Mouse (Mus musculus): Measurements from ENCODE around the gene Phactr1. TPM values are rescaled to one million over a fixed set of nuclear protein-coding genes. Genes with fewer than 3 reads are reported as not detected.

Phactr1 gene
- total and polyA plus RNA-seq, 3 experiments: 0.11 TPM; not detected in 2

DNA sequence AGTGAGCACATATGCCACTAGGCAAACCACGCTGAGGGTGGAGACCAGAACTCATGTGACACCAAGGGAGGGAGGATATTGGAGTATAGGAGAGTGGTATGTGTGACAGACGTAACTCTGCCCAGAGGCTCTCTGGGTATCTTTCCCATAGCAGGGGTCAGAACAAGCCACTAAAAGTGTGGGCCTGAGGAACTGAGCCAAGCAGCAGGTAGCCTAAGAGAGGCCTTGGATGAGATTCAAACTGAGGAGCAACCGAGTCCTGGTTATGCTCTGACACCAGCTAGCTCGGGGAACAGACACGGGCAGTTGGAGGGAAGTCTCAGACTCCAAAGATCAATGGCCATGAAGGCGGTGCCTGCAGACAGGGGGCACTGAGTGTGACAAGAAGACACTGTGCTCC lies 395.0 kb downstream of the Phactr1 start:
- ATAC-seq (ENCODE audit: extremely low read depth, insufficient number of reproducible peaks, low FRiP score, poor library complexity, severe bottlenecking) (no peak), DNase-seq (ENCODE audit: low spot score) (no peak)
- no peaks in the 10 kb centered on the region for H3K9me3 ChIP-seq (replicated peaks)
- no peak overlapping the region for H3K4me3 ChIP-seq (ENCODE audit: low read depth, low read length)
- no peaks in the 10 kb centered on the region for H3K4me1 ChIP-seq (ENCODE audit: insufficient read depth, low read depth, low read length)
- TF ChIP-seq CTCF (IDR thresholded peaks at IDR 0.05; ENCODE audit: low read depth, low read length) (no peak), TAL1 (conservative IDR thresholded peaks at IDR 0.05; ENCODE audit: low read depth, low read length) (no peak), GATA1 (IDR thresholded peaks at IDR 0.05; ENCODE audit: borderline replicate concordance, low read length) (no peak), GATA2 (IDR thresholded peaks at IDR 0.05; ENCODE audit: borderline replicate concordance, low read depth, low read length) (no peak), POLR2AphosphoS5 (IDR thresholded peaks at IDR 0.05; ENCODE audit: insufficient replicate concordance, low read depth, low read length) (no peak)
- H3K36me3 ChIP-seq (replicated peaks): no peaks in the 10 kb centered on the region
- H3K27me3 ChIP-seq (ENCODE audit: insufficient read depth, low read length): peaks cover 4% of the 10 kb centered on the region; the same call in 1 of the 2 replicates

- H3K4me3 ChIP-seq (ENCODE audit: low read depth, low read length): no peak overlapping the region
- no peak for TF ChIP-seq GATA2 (IDR thresholded peaks at IDR 0.05; ENCODE audit: borderline replicate concordance, low read depth, low read length)
- no peak for TF ChIP-seq POLR2AphosphoS5 (IDR thresholded peaks at IDR 0.05; ENCODE audit: insufficient replicate concordance, low read depth, low read length)
- TF ChIP-seq TAL1 (conservative IDR thresholded peaks at IDR 0.05; ENCODE audit: low read depth, low read length): no peak
- TF ChIP-seq GATA1 (IDR thresholded peaks at IDR 0.05; ENCODE audit: borderline replicate concordance, low read length): no peak
- TF ChIP-seq CTCF (IDR thresholded peaks at IDR 0.05; ENCODE audit: low read depth, low read length): no peak
- ATAC-seq (ENCODE audit: extremely low read depth, insufficient number of reproducible peaks, low FRiP score, poor library complexity, severe bottlenecking) (no peak), DNase-seq (ENCODE audit: low spot score) (no peak)
- no peaks in the 10 kb centered on the region for H3K36me3 ChIP-seq (replicated peaks)
- no peaks in the 10 kb centered on the region for H3K9me3 ChIP-seq (replicated peaks)
- H3K4me1 ChIP-seq (ENCODE audit: insufficient read depth, low read depth, low read length): no peaks in the 10 kb centered on the region
- H3K27me3 ChIP-seq (ENCODE audit: insufficient read depth, low read length): peaks cover 4% of the 10 kb centered on the region; the same call in 1 of the 2 replicates
Measured at GRCm38 (mm10) chr13:43077485-43077884, 397.1 kb downstream of the Phactr1 start.

- no peak for ATAC-seq (ENCODE audit: extremely low read depth, insufficient number of reproducible peaks, low FRiP score, poor library complexity, severe bottlenecking)
- Histone ChIP-seq H3K4me1 (ENCODE audit: insufficient read depth, low read depth, low read length) (no peaks in the 10 kb centered on the region), H3K36me3 (replicated peaks) (no peaks in the 10 kb centered on the region), H3K27me3 (ENCODE audit: insufficient read depth, low read length) (no peaks in the 10 kb centered on the region; the same call in 1 of the 2 replicates), H3K4me3 (ENCODE audit: low read depth, low read length) (no peak overlapping the region), H3K9me3 (replicated peaks) (no peaks in the 10 kb centered on the region)
- TF ChIP-seq GATA1 (IDR thresholded peaks at IDR 0.05; ENCODE audit: borderline replicate concordance, low read length): no peak
- no peak for TF ChIP-seq CTCF (IDR thresholded peaks at IDR 0.05; ENCODE audit: low read depth, low read length)
- no peak for TF ChIP-seq TAL1 (conservative IDR thresholded peaks at IDR 0.05; ENCODE audit: low read depth, low read length)
- no peak for TF ChIP-seq GATA2 (IDR thresholded peaks at IDR 0.05; ENCODE audit: borderline replicate concordance, low read depth, low read length)
- no peak for TF ChIP-seq POLR2AphosphoS5 (IDR thresholded peaks at IDR 0.05; ENCODE audit: insufficient replicate concordance, low read depth, low read length)
- no peak for DNase-seq (ENCODE audit: low spot score)
Measured at GRCm38 (mm10) chr13:43085226-43085625, 404.8 kb downstream of the Phactr1 start.

GRCm38 (mm10) chr13:43094365-43094764 lies 413.9 kb downstream of the Phactr1 start:
- ATAC-seq (ENCODE audit: extremely low read depth, insufficient number of reproducible peaks, low FRiP score, poor library complexity, severe bottlenecking): no peak
- TF ChIP-seq POLR2AphosphoS5 (IDR thresholded peaks at IDR 0.05; ENCODE audit: insufficient replicate concordance, low read depth, low read length) (no peak), GATA1 (IDR thresholded peaks at IDR 0.05; ENCODE audit: borderline replicate concordance, low read length) (no peak), GATA2 (IDR thresholded peaks at IDR 0.05; ENCODE audit: borderline replicate concordance, low read depth, low read length) (no peak), TAL1 (conservative IDR thresholded peaks at IDR 0.05; ENCODE audit: low read depth, low read length) (no peak), CTCF (IDR thresholded peaks at IDR 0.05; ENCODE audit: low read depth, low read length) (0 out of 2 replicates have a peak, but pooled peaks have one; percentile 21)
- DNase-seq (ENCODE audit: low spot score): no peak
- H3K9me3 ChIP-seq (replicated peaks): no peaks in the 10 kb centered on the region
- H3K27me3 ChIP-seq (ENCODE audit: insufficient read depth, low read length): no peaks in the 10 kb centered on the region
- H3K36me3 ChIP-seq (replicated peaks): no peaks in the 10 kb centered on the region
- H3K4me3 ChIP-seq (ENCODE audit: low read depth, low read length): no peak overlapping the region
- 0 out of 2 replicates have a peak, but pooled peaks cover 3% of the 10 kb centered on the region for H3K4me1 ChIP-seq (ENCODE audit: insufficient read depth, low read depth, low read length)

- H3K4me1 ChIP-seq (ENCODE audit: insufficient read depth, low read depth, low read length): no peaks in the 10 kb centered on the region
- ATAC-seq (ENCODE audit: extremely low read depth, insufficient number of reproducible peaks, low FRiP score, poor library complexity, severe bottlenecking) (no peak), DNase-seq (ENCODE audit: low spot score) (no peak)
- no peaks in the 10 kb centered on the region for H3K27me3 ChIP-seq (ENCODE audit: insufficient read depth, low read length)
- no peaks in the 10 kb centered on the region for H3K36me3 ChIP-seq (replicated peaks)
- H3K4me3 ChIP-seq (ENCODE audit: low read depth, low read length): no peak overlapping the region
- peaks cover 4% of the 10 kb centered on the region for H3K9me3 ChIP-seq (replicated peaks)
- no peak for TF ChIP-seq CTCF (IDR thresholded peaks at IDR 0.05; ENCODE audit: low read depth, low read length)
- TF ChIP-seq GATA1 (IDR thresholded peaks at IDR 0.05; ENCODE audit: borderline replicate concordance, low read length): no peak
- TF ChIP-seq POLR2AphosphoS5 (IDR thresholded peaks at IDR 0.05; ENCODE audit: insufficient replicate concordance, low read depth, low read length): no peak
- no peak for TF ChIP-seq GATA2 (IDR thresholded peaks at IDR 0.05; ENCODE audit: borderline replicate concordance, low read depth, low read length)
- TF ChIP-seq TAL1 (conservative IDR thresholded peaks at IDR 0.05; ENCODE audit: low read depth, low read length): no peak
Measured at GRCm38 (mm10) chr13:43102943-43103342, 422.5 kb downstream of the Phactr1 start.

GRCm38 (mm10) chr13:43104496-43104895 lies 424.1 kb downstream of the Phactr1 start:
- Histone ChIP-seq H3K27me3 (ENCODE audit: insufficient read depth, low read length) (no peaks in the 10 kb centered on the region), H3K9me3 (replicated peaks) (peaks cover 4% of the 10 kb centered on the region), H3K36me3 (replicated peaks) (no peaks in the 10 kb centered on the region), H3K4me1 (ENCODE audit: insufficient read depth, low read depth, low read length) (no peaks in the 10 kb centered on the region), H3K4me3 (ENCODE audit: low read depth, low read length) (no peak overlapping the region)
- TF ChIP-seq GATA2 (IDR thresholded peaks at IDR 0.05; ENCODE audit: borderline replicate concordance, low read depth, low read length): no peak
- TF ChIP-seq CTCF (IDR thresholded peaks at IDR 0.05; ENCODE audit: low read depth, low read length): no peak
- no peak for TF ChIP-seq TAL1 (conservative IDR thresholded peaks at IDR 0.05; ENCODE audit: low read depth, low read length)
- no peak for TF ChIP-seq GATA1 (IDR thresholded peaks at IDR 0.05; ENCODE audit: borderline replicate concordance, low read length)
- TF ChIP-seq POLR2AphosphoS5 (IDR thresholded peaks at IDR 0.05; ENCODE audit: insufficient replicate concordance, low read depth, low read length): no peak
- no peak for ATAC-seq (ENCODE audit: extremely low read depth, insufficient number of reproducible peaks, low FRiP score, poor library complexity, severe bottlenecking)
- no peak for DNase-seq (ENCODE audit: low spot score)
